In genomic region chr14:32073211-32073685, GRCm38 (mm10) we compare ENCODE assay signal across 7 mouse cellular contexts. TPM values are rescaled to one million over a fixed set of nuclear protein-coding genes. Genes with fewer than 3 reads are reported as not detected.
DNase-seq lines count a peak whose midpoint lies in the region; ATAC-seq and TF ChIP-seq lines count a peak whose summit lies in the region.

No protein-coding gene starts in this region.

- H3K27ac ChIP-seq in liver, adult 2 months (replicated peaks; ENCODE audit: insufficient read depth, low read depth, low read length) = no peak overlapping the region
- no peak overlapping the region for H3K27ac ChIP-seq in intestine, postnatal 0 days (ENCODE audit: low read depth, low read length)

- H3K36me3 ChIP-seq in liver, adult 2 months (ENCODE audit: control insufficient read depth, insufficient read depth, low read length) = no peaks in the 10 kb centered on the region
- H3K36me3 ChIP-seq in intestine, postnatal 0 days (ENCODE audit: control insufficient read depth, insufficient read depth) = no peaks in the 10 kb centered on the region

- DNase-seq in B cell, adult 2 months = peak; percentile 18 to 29
- DNase-seq in MN1 (ENCODE audit: low spot score) = peak; percentile 75
- DNase-seq in heart, postnatal 4 days = peak; percentile 68
- peak; percentile 74 for DNase-seq in liver, adult 2 months (ENCODE audit: extremely low read depth, low read depth, low spot score)
- DNase-seq in spleen, postnatal 14 days (ENCODE audit: low spot score in 2 of 2) = no peak

- 56% methylated on average over 8 of the region's 8 CpGs for WGBS in liver, adult 2 months
- 70% methylated on average over 8 of the region's 8 CpGs for WGBS in intestine, postnatal 0 days

- TF ChIP-seq CTCF in liver, adult 2 months (IDR thresholded peaks at IDR 0.05; ENCODE audit: low read depth, low read length) = no peak
- no peak for TF ChIP-seq CTCF in intestine, postnatal 0 days (IDR thresholded peaks at IDR 0.05; ENCODE audit: low read depth)

- H3K4me3 ChIP-seq in liver, adult 2 months (ENCODE audit: insufficient read depth, low read depth, low read length) = no peak overlapping the region
- H3K4me3 ChIP-seq in intestine, postnatal 0 days (ENCODE audit: low read depth, low read length) = no peak overlapping the region

- H3K4me1 ChIP-seq in liver, adult 2 months (ENCODE audit: control insufficient read depth, insufficient read depth, low read length) = peaks cover 5% of the 10 kb centered on the region; the same call in 1 of the 2 replicates
- H3K4me1 ChIP-seq in intestine, postnatal 0 days (replicated peaks; ENCODE audit: control insufficient read depth, insufficient read depth, low read length) = no peaks in the 10 kb centered on the region

- no peaks in the 10 kb centered on the region for H3K9me3 ChIP-seq in intestine, postnatal 0 days (ENCODE audit: control insufficient read depth)

- no peaks in the 10 kb centered on the region for H3K79me2 ChIP-seq in liver, adult 2 months (ENCODE audit: control insufficient read depth, insufficient read depth, low read length)

- H3K9ac ChIP-seq in liver, adult 2 months (ENCODE audit: low read depth, low read length) = no peak overlapping the region
- no peak overlapping the region for H3K9ac ChIP-seq in intestine, postnatal 0 days (ENCODE audit: low read depth, low read length)

- no peak overlapping the region for H3K4me2 ChIP-seq in intestine, postnatal 0 days (replicated peaks; ENCODE audit: low read depth)

- no peaks in the 10 kb centered on the region for H3K27me3 ChIP-seq in liver, adult 2 months (ENCODE audit: control insufficient read depth, insufficient read depth, low read length)
- no peaks in the 10 kb centered on the region for H3K27me3 ChIP-seq in intestine, postnatal 0 days (replicated peaks; ENCODE audit: control insufficient read depth, insufficient read depth, low read length)

- ATAC-seq in frontal cortex, adult (ENCODE audit: low TSS enrichment) = peak; percentile 92
- no peak for ATAC-seq in intestine, postnatal 0 days

- no peak for TF ChIP-seq POLR2A in liver, adult 2 months (IDR thresholded peaks at IDR 0.05; ENCODE audit: extremely low read depth, insufficient read depth, low read length)

RNA-seq across cellular contexts. Expression of gene Oxnad1, which starts 11.9 kb away (rescaled TPM):
- 10 to 100 TPM; 39.7 to 44.3 TPM for total RNA-seq in heart, postnatal 4 days (2021)
- total RNA-seq in liver, adult 2 months (2014; rRNA removed) = 34.0 and 46.1 TPM in 2 replicates
- polyA plus RNA-seq in liver, adult 2 months (2012; rRNA removed) = 27.6 and 30.3 TPM in 2 replicates
- polyA plus RNA-seq in intestine, postnatal 0 days (2015; fragmentation: Nextera tagmentation; extraction: Ambion mirVana) = 19.3 and 22.4 TPM in 2 replicates

RNA-seq across cellular contexts. Expression of gene Dph3, which starts 12.3 kb away (rescaled TPM):
- 10 to 100 TPM; 81.4 to 84.0 TPM for total RNA-seq in heart, postnatal 4 days (2021)
- total RNA-seq in liver, adult 2 months (2014; rRNA removed) = 15.1 and 25.2 TPM in 2 replicates
- polyA plus RNA-seq in liver, adult 2 months (2012; rRNA removed) = 16.2 and 17.7 TPM in 2 replicates
- 103 and 111 TPM in 2 replicates for polyA plus RNA-seq in intestine, postnatal 0 days (2015; fragmentation: Nextera tagmentation; extraction: Ambion mirVana)

RNA-seq across cellular contexts. Expression of gene Galnt15, which starts 44.5 kb away (rescaled TPM):
- 1 to 10 TPM; 3.0 TPM for total RNA-seq in heart, postnatal 4 days (2021)
- 0.92 and 2.4 TPM in 2 replicates for total RNA-seq in liver, adult 2 months (2014; rRNA removed)
- 0.30 and 0.62 TPM in 2 replicates for polyA plus RNA-seq in liver, adult 2 months (2012; rRNA removed)
- polyA plus RNA-seq in intestine, postnatal 0 days (2015; fragmentation: Nextera tagmentation; extraction: Ambion mirVana) = 0.35 and 0.42 TPM in 2 replicates

Comparison
In these comparisons a context has a peak if more than half of its experiments do, and no peak if none do; other contexts are left out.
1. DNase-seq: peak in B cell, adult 2 months (2 of 2), MN1 (single experiment), heart, postnatal 4 days (single experiment) and liver, adult 2 months (single experiment); none in spleen, postnatal 14 days (0 of 2).